In the genomic region with DNA sequence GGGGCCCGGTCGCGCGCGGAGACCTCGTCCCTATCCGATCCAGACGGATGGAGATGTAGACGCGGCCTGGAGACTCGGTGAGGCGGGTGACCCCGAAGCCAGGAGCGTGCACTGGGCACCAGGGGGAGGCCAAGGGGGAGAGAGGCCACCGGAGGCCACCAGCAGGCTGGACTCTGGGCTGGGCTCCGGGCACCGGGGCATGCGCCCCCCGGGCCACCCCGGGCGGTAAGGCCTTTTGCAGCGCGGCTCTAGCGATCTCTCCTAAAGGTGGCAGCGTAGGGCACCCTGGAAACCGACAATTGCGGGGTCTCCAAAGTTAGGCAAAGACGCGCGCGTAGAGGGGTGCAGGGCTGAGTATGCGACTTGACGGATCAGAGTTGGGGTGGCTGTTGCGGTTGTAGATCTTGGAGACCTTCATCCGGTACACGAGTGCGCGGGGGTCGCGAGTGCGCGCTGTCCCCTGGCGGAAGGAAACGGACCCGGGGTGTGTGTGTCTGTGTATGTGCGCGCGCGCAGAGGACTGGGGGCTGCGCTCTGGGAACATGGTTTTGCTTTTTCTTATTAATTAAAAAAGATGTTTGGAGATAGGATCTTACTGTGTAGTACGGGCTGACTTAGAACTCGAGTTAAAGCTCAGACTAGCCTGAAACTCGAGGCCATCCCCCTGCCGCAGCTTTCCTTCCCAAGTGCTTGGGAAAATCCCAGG, we compare ENCODE assay signal across 8 mouse cellular contexts. TPM values are rescaled to one million over a fixed set of nuclear protein-coding genes. Genes with fewer than 3 reads are reported as not detected.
DNase-seq lines count a peak whose midpoint lies in the region; ATAC-seq and TF ChIP-seq lines count a peak whose summit lies in the region.

No protein-coding gene starts in this region.

- no peak for TF ChIP-seq EP300 in CH12.LX (IDR thresholded peaks at IDR 0.05; ENCODE audit: low read length)

- H3K9me3 ChIP-seq in CH12.LX (replicated peaks; ENCODE audit: low read length): no peaks in the 10 kb centered on the region
- no peaks in the 10 kb centered on the region for H3K9me3 ChIP-seq in heart, embryonic 13.5 days
- no peaks in the 10 kb centered on the region for H3K9me3 ChIP-seq in lung, embryonic 15.5 days

- H3K79me2 ChIP-seq in CH12.LX (replicated peaks; ENCODE audit: control insufficient read depth, extremely low read depth, insufficient read depth, poor library complexity, severe bottlenecking): peaks cover 56% of the 10 kb centered on the region

- H3K27ac ChIP-seq in CH12.LX (ENCODE audit: insufficient read depth, low read depth): peak overlapping the region; percentile 80
- H3K27ac ChIP-seq in heart, embryonic 13.5 days (replicated peaks): peak overlapping the region; percentile 97
- H3K27ac ChIP-seq in lung, embryonic 15.5 days: peak overlapping the region; percentile 93
- H3K27ac ChIP-seq in olfactory bulb, adult 2 months (ENCODE audit: insufficient read depth, low read depth, low read length): peak overlapping the region; percentile 41

- H3K36me3 ChIP-seq in CH12.LX (replicated peaks in 1 of 2; ENCODE audit: control insufficient read depth in 1 of 2, insufficient read depth in 1 of 2, low read length in 1 of 2): peaks cover 19 to 28% of the 10 kb centered on the region in 2 experiments
- H3K36me3 ChIP-seq in heart, embryonic 13.5 days: peaks cover 21% of the 10 kb centered on the region
- H3K36me3 ChIP-seq in lung, embryonic 15.5 days: 0 out of 2 replicates have a peak, but pooled peaks cover 3% of the 10 kb centered on the region

- dilution Hi-C loops in CH12.LX (cut with MboI; ENCODE audit: extremely low pct_ligation_motif_present, extremely low pct_unique_long_range_greater_than_20kb, low sequenced_read_pairs): no loop called here

- H3K4me2 ChIP-seq in CH12.LX (ENCODE audit: insufficient read depth, low read depth, poor library complexity, severe bottlenecking): 0 out of 2 replicates have a peak overlapping the region, but pooled peaks have one; percentile 46
- peak overlapping the region; percentile 92 for H3K4me2 ChIP-seq in heart, embryonic 13.5 days
- peak overlapping the region; percentile 91 for H3K4me2 ChIP-seq in lung, embryonic 15.5 days

- TF ChIP-seq RAD21 in CH12.LX (IDR thresholded peaks at IDR 0.05; ENCODE audit: low read depth, low read length): no peak; the same call in 1 of the 2 replicates

- DNase-seq in 3134 (ENCODE audit: extremely low read depth, insufficient read length, low spot score): peak; percentile 72
- peak; percentile 55 for DNase-seq in CH12.LX (ENCODE audit: extremely low read depth)
- peak; percentile 81 for DNase-seq in kidney, postnatal 10 days
- DNase-seq in Muller cell, postnatal 12 days (ENCODE audit: inconsistent ontology term): no peak

- ATAC-seq in common myeloid progenitor, adult 5-6 weeks (replicated peaks; ENCODE audit: low read depth, poor library complexity, severe bottlenecking): peak; percentile 26
- peak; percentile 51; the same call in 1 of the 2 replicates for ATAC-seq in heart, embryonic 13.5 days (ENCODE audit: extremely low read depth, insufficient number of reproducible peaks, low FRiP score, low TSS enrichment)
- ATAC-seq in lung, embryonic 15.5 days (ENCODE audit: borderline replicate concordance, extremely low read depth, low FRiP score, low TSS enrichment): peak; percentile 14

- H3K4me3 ChIP-seq in CH12.LX (replicated peaks in 1 of 3; ENCODE audit: low read depth in 2 of 3, low read length in 2 of 3, poor library complexity in 1 of 3): peak overlapping the region; percentile 72 to 96 (median 91)
- peak overlapping the region; percentile 97 for H3K4me3 ChIP-seq in heart, embryonic 13.5 days
- H3K4me3 ChIP-seq in lung, embryonic 15.5 days: peak overlapping the region; percentile 77
- peak overlapping the region; percentile 83 for H3K4me3 ChIP-seq in olfactory bulb, adult 2 months (ENCODE audit: insufficient read depth, low read depth, low read length)

- TF ChIP-seq POLR2A in CH12.LX (IDR thresholded peaks at IDR 0.05; ENCODE audit: low read depth, low read length): peak; percentile 45; the same call in 1 of the 2 replicates
- no peak for TF ChIP-seq POLR2A in olfactory bulb, adult 2 months (IDR thresholded peaks at IDR 0.05; ENCODE audit: insufficient read depth, low read depth, low read length)

- H3K9ac ChIP-seq in CH12.LX (ENCODE audit: insufficient read depth, low read depth): peak overlapping the region; percentile 98
- peak overlapping the region; percentile 97 for H3K9ac ChIP-seq in heart, embryonic 13.5 days
- H3K9ac ChIP-seq in lung, embryonic 15.5 days: peak overlapping the region; percentile 81

- in situ Hi-C loops in CH12.LX (cut with MboI; ENCODE audit: low pct_ligation_motif_present, low pct_unique_long_range_greater_than_20kb, low sequenced_read_pairs): loop anchor here (5.0 kb wide), 2 partner anchors 35 kb away; a partner anchor contains a TSS

- H3K27me3 ChIP-seq in CH12.LX (replicated peaks): no peaks in the 10 kb centered on the region
- peaks cover 18% of the 10 kb centered on the region for H3K27me3 ChIP-seq in heart, embryonic 13.5 days (replicated peaks)
- peaks cover 11% of the 10 kb centered on the region for H3K27me3 ChIP-seq in lung, embryonic 15.5 days

- TF ChIP-seq CTCF in CH12.LX (conservative IDR thresholded peaks at IDR 0.05 in 1 of 2, IDR thresholded peaks at IDR 0.05 in 1 of 2; ENCODE audit: low read depth in 2 of 2, low read length in 2 of 2): peak in 1 of 2 experiments; percentile 20; a peak in 2 of 4 replicates
- no peak for TF ChIP-seq CTCF in olfactory bulb, adult 2 months (IDR thresholded peaks at IDR 0.05; ENCODE audit: insufficient read depth, low read depth, low read length)

- peaks cover 9 to 61% of the 10 kb centered on the region in 2 experiments for H3K4me1 ChIP-seq in CH12.LX (ENCODE audit: control insufficient read depth in 1 of 2, insufficient read depth in 2 of 2)
- H3K4me1 ChIP-seq in heart, embryonic 13.5 days: peaks cover 52% of the 10 kb centered on the region
- peaks cover 50% of the 10 kb centered on the region for H3K4me1 ChIP-seq in lung, embryonic 15.5 days
- H3K4me1 ChIP-seq in olfactory bulb, adult 2 months (ENCODE audit: control insufficient read depth, insufficient read depth, low read length): peaks cover 40% of the 10 kb centered on the region

- WGBS in heart, embryonic 13.5 days: under 1% methylated on average over 54 of the region's 54 CpGs
- under 1% methylated on average over 54 of the region's 54 CpGs for WGBS in lung, embryonic 15.5 days
- under 1% methylated on average over 54 of the region's 54 CpGs for WGBS in olfactory bulb, adult 2 months

TF ChIP-seq in CH12.LX, 34 proteins besides CTCF, POLR2A, EP300 and RAD21 (continues in another document):
- TF ChIP-seq TCF12 (IDR thresholded peaks at IDR 0.05; ENCODE audit: low read depth, low read length) (peak; percentile 11; the same call in 1 of the 2 replicates), HCFC1 (IDR thresholded peaks at IDR 0.05; ENCODE audit: low read depth, low read length) (no peak; the same call in 1 of the 2 replicates), SMC3 (IDR thresholded peaks at IDR 0.05; ENCODE audit: low read depth, low read length) (no peak; the same call in 1 of the 2 replicates)

RNA-seq across cellular contexts. Expression of a gene that starts 0.6 kb away (rescaled TPM):
- total RNA-seq in CH12.LX (2012; rRNA removed): 114 and 161 TPM in 2 replicates
- total RNA-seq in CH12.LX (2014; rRNA removed): 45.9 and 48.4 TPM in 2 replicates
- 84.7 and 94.4 TPM in 2 replicates for polyA plus RNA-seq in CH12.LX (2012; ENCODE audit: insufficient read length, low read depth)
- total RNA-seq in common myeloid progenitor, adult 5-6 weeks (2017): 11.5 and 16.0 TPM in 2 replicates
- 3.4 and 4.2 TPM in 2 replicates for polyA plus RNA-seq in heart, embryonic 13.5 days (2015; fragmentation: Nextera tagmentation; extraction: Ambion mirVana)
- 4.8 and 6.0 TPM in 2 replicates for polyA plus RNA-seq in lung, embryonic 15.5 days (2015; fragmentation: Nextera tagmentation; extraction: Ambion mirVana)
- not detected in 2 replicates for polyA plus RNA-seq in olfactory bulb, adult 2 months (2012; ENCODE audit: insufficient read depth, insufficient read length, low replicate concordance, missing spikeins)

RNA-seq across cellular contexts. Expression of a gene that starts 6.5 kb away (rescaled TPM):
- total RNA-seq in CH12.LX (2012; rRNA removed): 20.9 and 22.3 TPM in 2 replicates
- total RNA-seq in CH12.LX (2014; rRNA removed): 8.9 and 10.5 TPM in 2 replicates
- polyA plus RNA-seq in CH12.LX (2012; ENCODE audit: insufficient read length, low read depth): 53.2 and 59.4 TPM in 2 replicates
- 38.4 and 50.7 TPM in 2 replicates for total RNA-seq in common myeloid progenitor, adult 5-6 weeks (2017)
- 95.6 and 100 TPM in 2 replicates for polyA plus RNA-seq in heart, embryonic 13.5 days (2015; fragmentation: Nextera tagmentation; extraction: Ambion mirVana)
- 143 and 152 TPM in 2 replicates for polyA plus RNA-seq in lung, embryonic 15.5 days (2015; fragmentation: Nextera tagmentation; extraction: Ambion mirVana)
- polyA plus RNA-seq in olfactory bulb, adult 2 months (2012; ENCODE audit: insufficient read depth, insufficient read length, low replicate concordance, missing spikeins): not detected in 2 replicates

RNA-seq across cellular contexts. Expression of a gene that starts 10.7 kb away (rescaled TPM):
- 0.21 and 0.76 TPM in 2 replicates for total RNA-seq in CH12.LX (2012; rRNA removed)
- 0.24 and 0.32 TPM in 2 replicates for total RNA-seq in CH12.LX (2014; rRNA removed)
- polyA plus RNA-seq in CH12.LX (2012; ENCODE audit: insufficient read length, low read depth): 0.17 and 0.20 TPM in 2 replicates
- 0.73 TPM in 1 of 2 replicates, not detected in the other for total RNA-seq in common myeloid progenitor, adult 5-6 weeks (2017)
- polyA plus RNA-seq in heart, embryonic 13.5 days (2015; fragmentation: Nextera tagmentation; extraction: Ambion mirVana): 0.60 and 0.67 TPM in 2 replicates
- 0.59 and 0.87 TPM in 2 replicates for polyA plus RNA-seq in lung, embryonic 15.5 days (2015; fragmentation: Nextera tagmentation; extraction: Ambion mirVana)
- polyA plus RNA-seq in olfactory bulb, adult 2 months (2012; ENCODE audit: insufficient read depth, insufficient read length, low replicate concordance, missing spikeins): not detected in 2 replicates

RNA-seq across cellular contexts. Expression of a gene that starts 16.8 kb away (rescaled TPM):
- total RNA-seq in CH12.LX (2012; rRNA removed) (6.0 and 8.1 TPM in 2 replicates), CH12.LX (2014; rRNA removed) (not detected in 2 replicates)
- polyA plus RNA-seq in CH12.LX (2012; ENCODE audit: insufficient read length, low read depth): not detected in 2 replicates
- 7.0 and 11.2 TPM in 2 replicates for total RNA-seq in common myeloid progenitor, adult 5-6 weeks (2017)
- 1.7 TPM in 1 of 2 replicates, not detected in the other for polyA plus RNA-seq in heart, embryonic 13.5 days (2015; fragmentation: Nextera tagmentation; extraction: Ambion mirVana)
- 1.2 and 1.7 TPM in 2 replicates for polyA plus RNA-seq in lung, embryonic 15.5 days (2015; fragmentation: Nextera tagmentation; extraction: Ambion mirVana)
- not detected in 2 replicates for polyA plus RNA-seq in olfactory bulb, adult 2 months (2012; ENCODE audit: insufficient read depth, insufficient read length, low replicate concordance, missing spikeins)

RNA-seq across cellular contexts. Expression of a gene that starts 18.8 kb away (rescaled TPM):
- total RNA-seq in CH12.LX (2012; rRNA removed): 12.1 and 14.4 TPM in 2 replicates
- 8.7 and 10.2 TPM in 2 replicates for total RNA-seq in CH12.LX (2014; rRNA removed)
- 20.7 and 22.8 TPM in 2 replicates for polyA plus RNA-seq in CH12.LX (2012; ENCODE audit: insufficient read length, low read depth)
- 17.3 and 19.3 TPM in 2 replicates for total RNA-seq in common myeloid progenitor, adult 5-6 weeks (2017)
- 41.8 and 42.1 TPM in 2 replicates for polyA plus RNA-seq in heart, embryonic 13.5 days (2015; fragmentation: Nextera tagmentation; extraction: Ambion mirVana)
- polyA plus RNA-seq in lung, embryonic 15.5 days (2015; fragmentation: Nextera tagmentation; extraction: Ambion mirVana): 54.7 and 56.1 TPM in 2 replicates
- polyA plus RNA-seq in olfactory bulb, adult 2 months (2012; ENCODE audit: insufficient read depth, insufficient read length, low replicate concordance, missing spikeins): not detected in 2 replicates

Comparison
In these comparisons a context has a peak if more than half of its experiments do, and no peak if none do; other contexts are left out.
1. H3K27ac ChIP-seq: peak in every context shown above with its lines; median percentile 97 in heart, embryonic 13.5 days; 93 in lung, embryonic 15.5 days; 80 in CH12.LX; 41 in olfactory bulb, adult 2 months.
2. RNA of a gene that starts 0.6 kb away (polyA plus RNA-seq): 84.7 to 94.4 TPM in CH12.LX; 4.8 to 6.0 TPM in lung, embryonic 15.5 days, 3.4 to 4.2 TPM in heart, embryonic 13.5 days and not detected in olfactory bulb, adult 2 months; every median in the first group is over 10 times any median in the second.
3. Peak in every context shown above with its lines, with median percentiles within 50 percentile points of each other: H3K4me2 ChIP-seq, H3K4me3 ChIP-seq, H3K9ac ChIP-seq and ATAC-seq.